Mouse (Mus musculus) liver (tissue): ENCODE measurements at regions not wholly inside any gene's neighbourhood (a gene's known extent, or its start where the extent isn't known, plus 50 kb on each side); places are given as distances from the start of the nearest gene placed in this dataset.

Experiments
- DNase-seq: peaks from one replicate; pipeline ENCODE4 v3.0.0-alpha.2; 2020; ENCODE audit warnings: mixed read lengths

DNA sequence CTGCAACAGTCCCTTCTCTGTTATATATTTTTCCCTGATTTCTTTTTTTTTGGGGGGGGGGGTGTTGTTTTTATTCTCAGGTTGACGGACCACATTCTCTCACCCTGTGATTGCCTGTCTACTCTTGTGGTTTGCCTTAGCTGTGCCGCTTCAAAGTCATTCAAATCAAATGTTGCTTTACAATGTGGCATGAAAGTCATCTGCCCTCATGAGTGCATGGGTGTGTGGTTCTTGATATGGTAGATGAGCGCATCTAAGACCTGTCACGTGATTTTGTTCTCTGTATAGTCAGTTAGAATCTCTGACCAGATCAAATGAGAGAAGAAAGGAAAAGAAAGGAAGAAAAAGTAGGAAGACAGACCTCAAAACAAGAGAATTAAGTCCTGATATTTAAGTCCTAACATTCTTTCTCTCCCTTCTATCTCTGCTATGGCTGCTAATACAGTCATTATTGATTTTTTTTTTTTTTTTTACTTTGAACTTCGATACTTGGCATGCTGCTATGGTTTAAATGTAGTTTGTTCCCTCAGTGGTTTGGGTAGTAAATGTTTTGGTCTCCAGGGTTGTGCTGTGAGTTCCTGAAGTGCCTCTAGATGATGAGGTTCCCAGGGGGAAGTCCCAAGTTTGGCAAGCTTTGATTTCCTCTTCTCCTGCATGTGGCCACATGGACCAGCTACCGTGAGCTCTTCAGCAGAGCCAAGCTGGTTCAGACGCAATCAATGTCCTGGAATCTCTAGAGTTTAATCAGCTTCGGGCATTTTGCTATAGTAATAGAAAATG is 91.2 kb upstream of the Npas2 start:
- DNase-seq = no peak

- no peak for DNase-seq
Observed at GRCm38 (mm10) chr1:39102989-39103910, 90.3 kb upstream of the Npas2 start.

- peak; percentile 14 for DNase-seq
Observed at GRCm38 (mm10) chr1:39105546-39106371, 87.8 kb upstream of the Npas2 start.

DNA sequence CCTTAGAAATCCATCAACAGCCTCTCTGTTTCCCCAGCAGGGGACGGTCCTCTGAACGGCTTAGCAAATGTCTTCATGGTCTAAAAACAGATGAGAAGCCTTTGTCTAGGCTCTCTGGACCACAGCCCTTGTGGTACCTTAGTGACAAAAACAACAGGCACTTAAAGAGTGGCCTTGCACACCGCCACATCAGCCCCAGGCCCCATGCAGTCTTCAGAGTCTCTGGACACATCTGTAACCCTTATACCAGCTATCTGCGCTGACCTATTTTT is 87.2 kb upstream of the Npas2 start:
- DNase-seq = no peak

- no peak for DNase-seq
Observed at GRCm38 (mm10) chr1:39106650-39107049, 86.9 kb upstream of the Npas2 start.

GRCm38 (mm10) chr1:39116319-39116718 is 77.2 kb upstream of the Npas2 start:
- no peak for DNase-seq

DNA sequence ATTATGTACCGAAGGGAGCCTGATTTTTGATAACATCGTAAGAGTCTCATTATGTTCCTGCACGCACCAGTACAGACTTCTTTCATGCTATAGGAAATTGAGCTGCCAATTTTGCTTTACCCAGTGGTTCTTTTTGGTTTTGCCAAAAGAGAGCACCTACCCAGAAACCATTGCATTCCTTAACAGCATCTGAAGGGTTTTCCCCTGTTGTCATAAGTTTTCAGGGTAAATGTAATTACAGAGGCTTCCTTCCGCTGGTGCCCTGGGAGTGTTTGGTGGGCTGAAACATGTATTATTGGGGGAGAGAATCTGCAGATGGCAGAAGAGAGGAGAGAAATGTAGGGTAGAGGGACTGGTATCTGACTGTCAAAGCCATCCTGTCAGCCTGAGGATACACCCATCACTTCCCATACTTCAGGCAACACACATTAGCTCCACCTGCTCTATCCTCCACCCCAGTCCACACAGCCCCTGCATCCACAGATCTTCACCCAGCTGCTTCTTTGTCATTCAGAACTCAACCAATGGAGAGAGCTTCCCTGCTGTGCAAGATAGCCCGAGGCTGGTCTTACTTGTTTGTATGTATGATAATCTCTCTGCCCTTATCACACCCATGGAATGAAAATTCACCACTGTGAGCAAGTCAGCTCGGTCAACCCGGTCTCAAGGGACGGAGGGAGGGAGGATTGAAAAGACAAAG is 71.1 kb upstream of the Npas2 start:
- DNase-seq = no peak

DNA sequence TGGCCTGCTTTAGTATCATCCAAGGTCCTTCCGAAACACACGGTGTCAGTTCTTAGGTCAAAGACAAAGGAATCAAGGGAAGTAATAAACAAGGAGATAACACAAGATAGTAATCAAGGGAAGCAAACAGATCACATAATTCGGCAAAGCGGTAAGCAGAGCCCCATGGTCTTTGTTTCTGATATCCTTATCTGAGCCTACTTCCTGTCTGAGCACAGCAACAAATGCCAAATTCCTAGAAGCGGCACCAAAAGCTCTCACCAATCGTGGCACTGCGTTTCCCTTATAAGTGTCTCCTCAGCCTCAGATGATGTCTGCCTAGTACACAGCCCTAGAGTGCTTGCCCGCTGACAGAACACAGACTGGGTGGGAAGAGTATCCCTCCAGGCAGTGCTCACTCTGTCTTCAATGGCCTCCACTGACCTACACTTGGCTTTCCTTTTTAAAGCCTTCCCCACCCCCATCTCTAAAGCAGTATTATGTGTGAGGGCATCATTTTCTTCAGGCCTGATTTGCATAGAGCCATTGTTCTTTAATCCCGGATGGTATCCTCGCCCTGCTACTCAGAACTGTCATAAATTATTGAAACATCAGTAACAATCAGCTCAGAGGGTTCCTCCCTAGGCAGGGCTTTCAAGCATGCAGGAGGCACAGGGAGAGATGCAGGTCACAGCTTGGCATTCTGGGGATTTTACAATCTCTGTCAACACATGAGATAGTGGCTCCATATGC is 70.3 kb upstream of the Npas2 start:
- DNase-seq = no peak

DNA sequence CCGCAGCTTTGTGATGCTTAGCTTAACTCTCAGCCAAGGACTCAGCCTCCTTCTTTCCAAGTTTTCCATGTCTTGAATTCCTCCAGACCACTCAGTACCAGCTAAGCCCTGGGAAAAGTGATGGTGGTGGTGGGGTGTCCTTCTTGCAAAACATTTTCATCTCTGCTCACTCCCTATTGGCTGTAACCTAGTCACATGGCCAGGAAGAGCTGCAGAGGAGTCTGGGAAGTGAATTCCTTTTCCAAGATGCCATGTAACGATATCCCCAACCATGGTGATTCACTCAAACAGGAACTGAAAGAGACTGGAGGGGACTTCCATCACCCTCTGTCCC is 69.8 kb upstream of the Npas2 start:
- DNase-seq = no peak

GRCm38 (mm10) chr1:39134521-39134920 is 59.0 kb upstream of the Npas2 start:
- no peak for DNase-seq

- DNase-seq = no peak
Observed at GRCm38 (mm10) chr1:39143054-39143453, 50.5 kb upstream of the Npas2 start.

- no peak for DNase-seq
Observed at GRCm38 (mm10) chr1:39143626-39144025, 49.9 kb upstream of the Npas2 start.
